ENCODE assay signal across 8 mouse cellular contexts in genomic region chr4:102254466-102255294, GRCm38 (mm10).
DNase-seq lines count a peak whose midpoint lies in the region; ATAC-seq lines count a peak whose summit lies in the region.

No protein-coding gene starts in this region.

- peak overlapping the region; percentile 53 for H3K4me2 ChIP-seq in embryonic facial prominence, embryonic 14.5 days (ENCODE audit: low read depth, low read length)
- H3K4me2 ChIP-seq in heart, embryonic 16.5 days (ENCODE audit: low read depth, low read length): peak overlapping the region; percentile 64

- H3K4me3 ChIP-seq in embryonic facial prominence, embryonic 14.5 days (ENCODE audit: low read depth, low read length): peak overlapping the region; percentile 37
- peak overlapping the region; percentile 63 for H3K4me3 ChIP-seq in heart, embryonic 16.5 days (ENCODE audit: low read length)

- DNase-seq in cerebellum, adult 9-10 months: peak; percentile 51
- DNase-seq in embryonic facial prominence, embryonic 14.5 days (ENCODE audit: low spot score): peak; percentile 79
- peak; percentile 58 for DNase-seq in layer of hippocampus, adult 9-11 months
- DNase-seq in lung, postnatal 14 days: peak; percentile 5
- peak; percentile 42 for DNase-seq in right cerebral cortex, postnatal 4 days
- DNase-seq in adipocyte (ENCODE audit: low spot score): no peak
- no peak for DNase-seq in testis, postnatal 10 days (ENCODE audit: low spot score)

- 7% methylated on average over 15 of the region's 15 CpGs for WGBS in embryonic facial prominence, embryonic 14.5 days
- whole genome bisulfite sequencing in heart, embryonic 16.5 days: 4% methylated on average over 15 of the region's 15 CpGs

- peak; percentile 81; the same call in 1 of the 2 replicates for ATAC-seq in embryonic facial prominence, embryonic 14.5 days (ENCODE audit: low read depth)
- peak; percentile 91 for ATAC-seq in heart, embryonic 16.5 days (replicated peaks; ENCODE audit: extremely low read depth, insufficient read depth, low FRiP score)

- peaks cover 26% of the 10 kb centered on the region for H3K4me1 ChIP-seq in embryonic facial prominence, embryonic 14.5 days (ENCODE audit: control insufficient read depth, insufficient read depth, low read length)
- no peaks in the 10 kb centered on the region; the same call in 1 of the 2 replicates for H3K4me1 ChIP-seq in heart, embryonic 16.5 days (ENCODE audit: control insufficient read depth, insufficient read depth, low read length)

- H3K9me3 ChIP-seq in embryonic facial prominence, embryonic 14.5 days (ENCODE audit: control insufficient read depth, low read length): no peaks in the 10 kb centered on the region
- no peaks in the 10 kb centered on the region for H3K9me3 ChIP-seq in heart, embryonic 16.5 days (replicated peaks; ENCODE audit: control insufficient read depth, low read length)

- H3K9ac ChIP-seq in embryonic facial prominence, embryonic 14.5 days (ENCODE audit: low read depth, low read length): peak overlapping the region; percentile 52; the same call in 1 of the 2 replicates
- peak overlapping the region; percentile 79 for H3K9ac ChIP-seq in heart, embryonic 16.5 days (ENCODE audit: low read length)

- H3K27me3 ChIP-seq in embryonic facial prominence, embryonic 14.5 days (replicated peaks; ENCODE audit: control insufficient read depth, insufficient read depth, low read length): no peaks in the 10 kb centered on the region
- H3K27me3 ChIP-seq in heart, embryonic 16.5 days (ENCODE audit: control insufficient read depth, insufficient read depth, low read length): no peaks in the 10 kb centered on the region

- H3K27ac ChIP-seq in embryonic facial prominence, embryonic 14.5 days (replicated peaks; ENCODE audit: low read depth, low read length): peak overlapping the region; percentile 22; the same call in 1 of the 2 replicates
- peak overlapping the region; percentile 96 for H3K27ac ChIP-seq in heart, embryonic 16.5 days (ENCODE audit: low read length)

- H3K36me3 ChIP-seq in embryonic facial prominence, embryonic 14.5 days (ENCODE audit: control insufficient read depth, insufficient read depth, low read length): no peaks in the 10 kb centered on the region
- H3K36me3 ChIP-seq in heart, embryonic 16.5 days (ENCODE audit: control insufficient read depth, insufficient read depth): no peaks in the 10 kb centered on the region

Comparison
In these comparisons a context has a peak if more than half of its experiments do, and no peak if none do; other contexts are left out.
1. DNase-seq: peak in cerebellum, adult 9-10 months (single experiment), embryonic facial prominence, embryonic 14.5 days (single experiment), layer of hippocampus, adult 9-11 months (single experiment), lung, postnatal 14 days (single experiment) and right cerebral cortex, postnatal 4 days (single experiment); none in adipocyte (single experiment) and testis, postnatal 10 days (single experiment).